Mouse (Mus musculus): ENCODE data around the gene Alg3. TPM values are rescaled to one million over a fixed set of nuclear protein-coding genes. Genes with fewer than 3 reads are reported as not detected.
A peak's percentile ranks its signal among the peaks of the same experiment; 100 is the strongest.

Alg3 gene
- total and polyA plus RNA-seq, 3 experiments, result 17.2 to 81.1 (median 22.7) TPM

DNA sequence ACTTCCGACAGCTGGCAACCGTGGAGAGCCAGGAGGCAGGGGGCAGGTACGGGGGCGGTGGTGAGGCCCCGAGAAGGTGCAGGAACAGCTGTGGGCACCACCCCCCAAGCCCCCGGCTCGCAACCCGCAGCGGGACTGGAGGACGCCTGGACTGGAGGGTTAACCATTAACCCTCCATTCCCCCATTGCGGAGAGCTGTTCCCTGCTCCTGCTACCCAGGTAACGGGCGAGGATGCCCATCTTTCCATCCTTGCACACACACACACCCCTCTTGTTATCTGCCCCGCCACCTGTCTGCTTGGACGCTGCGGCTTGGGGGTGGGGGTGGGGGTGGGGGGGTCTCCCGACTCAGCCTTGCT lies 20.9 kb downstream of the Alg3 start:
- H3K36me3 ChIP-seq (replicated peaks in 1 of 2; ENCODE audit: control insufficient read depth in 1 of 2, insufficient read depth in 1 of 2, low read length in 1 of 2), result no peaks in the 10 kb centered on the region
- no peak overlapping the region for H3K4me3 ChIP-seq (replicated peaks in 1 of 3; ENCODE audit: low read depth in 2 of 3, low read length in 2 of 3, poor library complexity in 1 of 3)
- TF ChIP-seq HCFC1 (IDR thresholded peaks at IDR 0.05; ENCODE audit: low read depth, low read length) (no peak), EP300 (IDR thresholded peaks at IDR 0.05; ENCODE audit: low read length) (no peak), NELFE (IDR thresholded peaks at IDR 0.05; ENCODE audit: low read depth, low read length) (no peak), GABPA (IDR thresholded peaks at IDR 0.05; ENCODE audit: insufficient replicate concordance, low read depth, low read length) (no peak), NRF1 (IDR thresholded peaks at IDR 0.05; ENCODE audit: low read depth, low read length) (no peak), IRF4 (IDR thresholded peaks at IDR 0.05; ENCODE audit: low read depth, low read length) (no peak), MAX (IDR thresholded peaks at IDR 0.05; ENCODE audit: low read length) (no peak), E2F4 (IDR thresholded peaks at IDR 0.05; ENCODE audit: insufficient replicate concordance, low read depth, low read length) (no peak), ZNF384 (IDR thresholded peaks at IDR 0.05; ENCODE audit: low read depth, low read length) (no peak), MEF2A (IDR thresholded peaks at IDR 0.05; ENCODE audit: borderline replicate concordance, low read depth, low read length) (no peak), RCOR1 (conservative IDR thresholded peaks at IDR 0.05; ENCODE audit: low read depth, low read length) (no peak), CHD1 (IDR thresholded peaks at IDR 0.05; ENCODE audit: low read depth, low read length) (no peak), JUN (IDR thresholded peaks at IDR 0.05; ENCODE audit: insufficient read depth, low read depth, low read length) (no peak), ZMIZ1 (IDR thresholded peaks at IDR 0.05; ENCODE audit: low read depth, low read length) (no peak), POLR2AphosphoS2 (IDR thresholded peaks at IDR 0.05; ENCODE audit: low read depth, low read length) (no peak), ETS1 (conservative IDR thresholded peaks at IDR 0.05; ENCODE audit: low read depth, low read length) (no peak), RAD21 (IDR thresholded peaks at IDR 0.05; ENCODE audit: low read depth, low read length) (no peak), BHLHE40 (IDR thresholded peaks at IDR 0.05; ENCODE audit: low read depth, low read length) (no peak), MYC (IDR thresholded peaks at IDR 0.05; ENCODE audit: low read depth, low read length) (no peak)
- DNase-seq (ENCODE audit: extremely low read depth), result no peak
- no peak overlapping the region for H3K27ac ChIP-seq (ENCODE audit: insufficient read depth, low read depth)
- no peaks in the 10 kb centered on the region for H3K79me2 ChIP-seq (replicated peaks; ENCODE audit: control insufficient read depth, extremely low read depth, insufficient read depth, poor library complexity, severe bottlenecking)
- in situ Hi-C loops (cut with MboI; ENCODE audit: low pct_ligation_motif_present, low pct_unique_long_range_greater_than_20kb, low sequenced_read_pairs), result no loop called here
- H3K9me3 ChIP-seq (replicated peaks; ENCODE audit: low read length), result peaks cover 7% of the 10 kb centered on the region
- dilution Hi-C loops (cut with MboI; ENCODE audit: extremely low pct_ligation_motif_present, extremely low pct_unique_long_range_greater_than_20kb, low sequenced_read_pairs), result no loop called here
- peaks cover 75% of the 10 kb centered on the region for H3K27me3 ChIP-seq (replicated peaks)
- peaks cover 0 to 11% of the 10 kb centered on the region in 2 experiments; a peak in 2 of 4 replicates for H3K4me1 ChIP-seq (ENCODE audit: control insufficient read depth in 1 of 2, insufficient read depth in 2 of 2)
- no peak overlapping the region for H3K9ac ChIP-seq (ENCODE audit: insufficient read depth, low read depth)
- H3K4me2 ChIP-seq (ENCODE audit: insufficient read depth, low read depth, poor library complexity, severe bottlenecking), result no peak overlapping the region

DNA sequence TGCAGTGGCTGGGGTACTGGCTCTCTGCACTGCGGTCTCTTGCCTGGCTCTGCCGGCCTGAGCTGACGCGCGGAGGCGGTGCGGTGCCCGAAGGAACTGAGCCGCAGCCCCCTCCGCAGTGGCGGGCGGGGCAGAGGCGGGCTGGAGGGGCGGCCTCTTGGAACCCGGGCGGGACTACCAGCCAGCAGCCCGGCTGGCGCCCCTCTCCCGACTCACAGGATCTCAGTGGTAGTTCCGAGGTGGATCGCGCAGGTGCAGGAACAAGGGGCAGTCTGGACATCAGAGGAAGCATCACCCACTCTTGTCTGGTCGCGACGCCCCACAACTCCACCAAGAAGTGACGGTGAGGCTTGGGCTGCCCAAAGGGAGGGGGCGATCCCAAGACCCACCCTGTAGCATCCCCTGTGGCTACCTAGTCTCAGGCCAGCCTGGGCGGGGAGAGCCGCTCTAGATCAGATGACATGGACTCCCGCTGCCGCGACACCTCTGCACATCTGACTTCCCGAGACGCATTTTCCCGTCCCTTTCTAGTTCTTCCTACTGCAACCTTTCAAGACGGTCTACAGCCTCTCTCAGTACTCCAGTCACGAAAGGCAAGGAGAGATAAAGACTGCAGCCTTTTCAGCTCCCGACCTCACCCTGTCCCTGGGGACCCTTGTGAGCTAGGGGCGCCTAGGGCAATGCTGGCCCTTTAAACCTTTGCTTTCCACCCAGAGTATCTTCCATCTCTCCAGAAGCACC lies 21.4 kb downstream of the Alg3 start:
- no peaks in the 10 kb centered on the region for H3K36me3 ChIP-seq (replicated peaks in 1 of 2; ENCODE audit: control insufficient read depth in 1 of 2, insufficient read depth in 1 of 2, low read length in 1 of 2)
- no peak for DNase-seq (ENCODE audit: extremely low read depth)
- peaks cover 0 to 11% of the 10 kb centered on the region in 2 experiments; a peak in 2 of 4 replicates for H3K4me1 ChIP-seq (ENCODE audit: control insufficient read depth in 1 of 2, insufficient read depth in 2 of 2)
- dilution Hi-C loops (cut with MboI; ENCODE audit: extremely low pct_ligation_motif_present, extremely low pct_unique_long_range_greater_than_20kb, low sequenced_read_pairs) (no loop called here), in situ Hi-C loops (cut with MboI; ENCODE audit: low pct_ligation_motif_present, low pct_unique_long_range_greater_than_20kb, low sequenced_read_pairs) (no loop called here)
- H3K27me3 ChIP-seq (replicated peaks), result peaks cover 69% of the 10 kb centered on the region
- no peak overlapping the region for H3K27ac ChIP-seq (ENCODE audit: insufficient read depth, low read depth)
- H3K4me2 ChIP-seq (ENCODE audit: insufficient read depth, low read depth, poor library complexity, severe bottlenecking), result peak overlapping the region; percentile 73
- TF ChIP-seq MAZ (IDR thresholded peaks at IDR 0.05; ENCODE audit: low read depth, low read length) (no peak), ZNF384 (IDR thresholded peaks at IDR 0.05; ENCODE audit: low read depth, low read length) (no peak), SMC3 (IDR thresholded peaks at IDR 0.05; ENCODE audit: low read depth, low read length) (no peak), NELFE (IDR thresholded peaks at IDR 0.05; ENCODE audit: low read depth, low read length) (no peak), ETS1 (conservative IDR thresholded peaks at IDR 0.05; ENCODE audit: low read depth, low read length) (no peak), NRF1 (IDR thresholded peaks at IDR 0.05; ENCODE audit: low read depth, low read length) (no peak), MAX (IDR thresholded peaks at IDR 0.05; ENCODE audit: low read length) (no peak), POLR2AphosphoS2 (IDR thresholded peaks at IDR 0.05; ENCODE audit: low read depth, low read length) (no peak), SIN3A (IDR thresholded peaks at IDR 0.05; ENCODE audit: low read length) (no peak)
- no peak overlapping the region for H3K9ac ChIP-seq (ENCODE audit: insufficient read depth, low read depth)
- peaks cover 7% of the 10 kb centered on the region for H3K9me3 ChIP-seq (replicated peaks; ENCODE audit: low read length)
- no peaks in the 10 kb centered on the region for H3K79me2 ChIP-seq (replicated peaks; ENCODE audit: control insufficient read depth, extremely low read depth, insufficient read depth, poor library complexity, severe bottlenecking)
- H3K4me3 ChIP-seq (replicated peaks in 1 of 3; ENCODE audit: low read depth in 2 of 3, low read length in 2 of 3, poor library complexity in 1 of 3), result peak overlapping the region in 1 of 3 experiments; percentile 25

Data from CH12.LX (cell line).